Mouse (Mus musculus): ENCODE results near the gene Gm19935.

Gene Gm19935

GRCm38 (mm10) chr8:90817293-90817692 is at the start of gene Gm19935:
TSS of gene Gm19935 (minus strand) at chr8:90817393.
- no peak for DNase-seq

DNA sequence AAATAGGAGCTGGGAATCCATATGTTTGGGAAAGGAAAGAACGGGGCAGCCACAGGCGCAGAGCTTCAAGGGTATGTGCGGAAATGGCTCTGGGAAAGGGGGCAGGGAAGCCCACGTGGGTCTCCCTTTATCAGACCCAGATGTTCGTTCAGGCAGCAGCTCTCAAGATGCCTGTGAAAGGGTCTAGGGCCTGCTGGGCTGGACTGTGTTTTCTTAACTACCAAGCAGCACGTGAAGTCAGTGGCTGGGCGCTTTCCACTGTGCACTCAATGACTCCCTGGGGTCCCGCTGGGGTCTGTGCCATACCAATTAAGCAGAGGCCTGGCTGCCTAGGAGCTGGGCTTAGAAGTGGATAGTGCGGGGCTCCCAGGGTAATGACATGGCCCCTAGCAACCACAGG is 44.8 kb upstream of the Gm19935 start:
- DNase-seq = no peak

GRCm38 (mm10) chr8:90861266-90861944 is 44.2 kb upstream of the Gm19935 start:
- peak; percentile 56 for DNase-seq

- no peak for DNase-seq
Measured at GRCm38 (mm10) chr8:90858071-90858470, 40.9 kb upstream of the Gm19935 start.

- DNase-seq = no peak
Measured at GRCm38 (mm10) chr8:90856952-90857351, 39.8 kb upstream of the Gm19935 start.

DNA sequence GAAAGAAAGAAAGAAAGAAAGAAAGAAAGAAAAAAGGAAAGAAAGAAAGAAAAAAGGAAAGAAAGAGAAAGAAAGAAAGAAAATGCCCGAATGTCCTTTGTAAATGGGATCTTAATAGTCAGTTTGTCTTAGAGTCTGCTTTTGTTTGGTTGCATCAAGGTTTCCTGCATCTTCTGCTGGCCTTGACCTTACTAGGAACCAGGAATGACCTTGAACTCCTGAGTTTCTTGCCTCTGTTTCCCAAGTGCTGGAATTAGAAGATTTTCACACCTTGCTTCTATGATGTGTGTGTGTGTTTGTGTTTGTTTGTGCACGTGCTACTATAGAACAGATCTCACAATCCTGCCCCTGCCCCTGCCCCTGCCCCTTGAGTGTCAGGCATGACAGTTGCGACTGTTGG is 39.0 kb upstream of the Gm19935 start:
- no peak for DNase-seq

DNA sequence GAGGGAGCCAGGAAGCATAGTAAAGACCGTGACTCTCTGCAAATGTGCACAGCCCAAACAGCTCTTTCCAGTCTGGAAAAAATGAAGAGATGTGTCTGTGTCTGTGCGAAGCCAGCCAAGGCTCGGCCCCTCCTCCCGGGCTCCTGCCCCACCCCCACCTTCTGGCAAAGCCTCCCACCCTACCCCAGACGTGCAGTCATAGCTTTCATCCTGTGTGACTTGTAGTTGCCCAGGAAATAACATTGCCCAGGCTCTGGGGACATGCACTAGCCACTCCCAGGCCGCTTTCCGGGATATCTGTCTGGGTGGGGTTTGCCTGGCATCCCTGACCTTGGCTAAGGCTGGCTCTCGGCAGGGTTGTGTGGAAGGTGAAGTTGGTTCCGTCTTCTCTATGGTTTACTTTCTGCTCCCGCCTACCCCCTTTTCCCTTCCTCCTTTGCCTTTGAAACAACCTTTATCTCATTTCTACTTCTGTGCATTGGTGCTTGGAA is 37.5 kb upstream of the Gm19935 start:
- no peak for DNase-seq

DNA sequence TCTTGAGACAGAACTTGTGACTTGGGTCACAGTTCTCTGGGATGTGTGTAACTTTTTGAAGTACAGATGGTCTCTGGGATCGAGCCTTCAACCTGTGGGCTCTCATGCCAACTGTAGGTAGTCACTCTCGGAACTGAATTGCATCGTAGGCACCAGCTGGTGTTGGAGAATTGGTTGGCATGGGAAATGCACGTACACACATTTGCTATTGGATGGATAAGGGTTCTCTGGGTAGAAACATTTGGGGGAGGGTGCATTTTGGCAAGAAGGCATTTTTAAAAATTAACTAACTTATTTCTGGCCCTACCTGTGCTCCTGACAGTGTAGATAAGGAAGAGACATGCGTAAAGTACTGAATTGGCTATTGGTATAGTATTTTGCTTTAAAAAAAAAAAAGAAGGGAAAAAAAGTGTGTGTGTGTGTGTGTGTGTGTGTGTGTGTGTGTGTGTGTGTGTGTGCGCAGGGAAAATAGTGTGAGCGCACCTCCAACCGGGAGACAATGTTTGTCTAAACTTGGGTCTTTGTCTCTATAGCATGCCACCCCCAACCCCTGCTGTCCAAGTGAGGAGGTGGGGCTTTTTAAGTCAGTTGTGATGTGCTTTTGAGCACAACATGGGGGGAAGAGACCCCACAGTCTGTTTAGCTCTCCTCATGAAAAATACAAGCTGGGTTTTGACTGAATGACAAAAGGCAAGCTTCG is 36.9 kb upstream of the Gm19935 start:
- DNase-seq = no peak

DNA sequence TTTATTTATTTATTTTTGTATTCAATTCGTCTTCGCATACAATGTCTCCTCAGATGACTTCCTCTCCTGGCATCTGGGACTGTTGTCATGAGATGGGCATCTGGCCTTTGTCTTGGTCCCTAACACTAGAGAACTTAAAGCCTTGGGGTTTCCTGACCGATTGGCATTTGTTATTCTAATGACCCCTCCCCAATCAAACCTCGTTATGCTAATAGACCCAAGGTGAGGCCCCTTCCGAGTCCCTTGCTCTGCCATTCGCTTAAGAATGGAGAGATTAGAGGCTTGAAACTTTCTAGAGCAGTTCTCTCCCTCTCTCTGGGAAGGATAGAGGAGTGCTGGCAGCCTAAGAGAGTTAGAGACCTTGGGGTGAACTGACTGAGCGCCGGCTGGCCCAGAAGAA is 34.4 kb upstream of the Gm19935 start:
- no peak for DNase-seq

DNA sequence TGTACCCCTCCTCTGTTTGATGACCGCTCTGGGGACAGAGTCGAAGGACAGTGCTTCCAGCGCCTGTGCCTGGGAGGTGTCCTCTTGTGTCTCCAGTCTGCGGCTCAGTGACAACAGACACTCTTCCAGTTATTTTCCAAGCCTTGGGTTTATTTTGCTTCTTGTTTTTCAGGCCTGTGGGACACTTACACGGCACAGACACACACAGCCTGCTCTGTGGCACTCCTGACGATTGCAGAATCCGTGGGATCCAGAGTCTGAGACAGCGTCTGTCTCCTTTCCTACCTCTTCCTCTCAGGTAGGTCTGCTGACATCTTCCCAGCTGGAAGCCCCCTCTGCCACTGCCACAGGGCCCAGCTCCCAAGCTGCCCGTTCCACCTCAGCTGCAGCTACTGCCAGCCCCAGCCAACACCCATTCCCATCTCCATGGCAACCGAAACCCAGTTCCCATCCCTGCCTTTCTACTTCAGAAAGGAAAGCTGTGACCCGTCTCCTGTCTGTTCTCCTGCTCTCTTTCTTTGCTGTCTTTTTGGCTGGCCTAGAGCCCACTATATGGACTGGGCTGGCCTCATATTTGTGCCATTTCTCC is 32.4 kb upstream of the Gm19935 start:
- DNase-seq = no peak

GRCm38 (mm10) chr8:90847980-90848379 is 30.8 kb upstream of the Gm19935 start:
- DNase-seq = no peak

- no peak for DNase-seq
Measured at GRCm38 (mm10) chr8:90844179-90844967, 27.2 kb upstream of the Gm19935 start.

DNA sequence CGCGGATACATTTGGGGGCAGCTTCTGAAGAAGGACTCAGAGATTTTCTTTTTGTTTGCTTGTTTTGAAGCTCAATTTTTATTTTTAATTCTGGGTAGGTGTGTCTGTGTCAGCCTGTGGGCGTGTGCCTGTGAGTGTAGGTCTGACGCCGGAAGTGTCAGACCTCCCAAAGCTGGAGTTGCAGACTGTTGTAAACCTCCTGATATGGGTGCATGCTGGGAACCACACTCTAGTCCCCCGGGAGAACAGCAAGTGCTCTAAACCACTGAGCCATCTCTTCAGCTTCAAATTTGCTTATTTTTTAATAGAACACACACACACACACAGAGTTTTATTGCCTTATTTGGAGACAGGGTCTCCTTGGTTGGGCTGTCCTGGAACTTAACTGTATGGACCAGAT is 25.9 kb upstream of the Gm19935 start:
- no peak for DNase-seq

- DNase-seq = no peak
Measured at GRCm38 (mm10) chr8:90841321-90841720, 24.1 kb upstream of the Gm19935 start.

DNA sequence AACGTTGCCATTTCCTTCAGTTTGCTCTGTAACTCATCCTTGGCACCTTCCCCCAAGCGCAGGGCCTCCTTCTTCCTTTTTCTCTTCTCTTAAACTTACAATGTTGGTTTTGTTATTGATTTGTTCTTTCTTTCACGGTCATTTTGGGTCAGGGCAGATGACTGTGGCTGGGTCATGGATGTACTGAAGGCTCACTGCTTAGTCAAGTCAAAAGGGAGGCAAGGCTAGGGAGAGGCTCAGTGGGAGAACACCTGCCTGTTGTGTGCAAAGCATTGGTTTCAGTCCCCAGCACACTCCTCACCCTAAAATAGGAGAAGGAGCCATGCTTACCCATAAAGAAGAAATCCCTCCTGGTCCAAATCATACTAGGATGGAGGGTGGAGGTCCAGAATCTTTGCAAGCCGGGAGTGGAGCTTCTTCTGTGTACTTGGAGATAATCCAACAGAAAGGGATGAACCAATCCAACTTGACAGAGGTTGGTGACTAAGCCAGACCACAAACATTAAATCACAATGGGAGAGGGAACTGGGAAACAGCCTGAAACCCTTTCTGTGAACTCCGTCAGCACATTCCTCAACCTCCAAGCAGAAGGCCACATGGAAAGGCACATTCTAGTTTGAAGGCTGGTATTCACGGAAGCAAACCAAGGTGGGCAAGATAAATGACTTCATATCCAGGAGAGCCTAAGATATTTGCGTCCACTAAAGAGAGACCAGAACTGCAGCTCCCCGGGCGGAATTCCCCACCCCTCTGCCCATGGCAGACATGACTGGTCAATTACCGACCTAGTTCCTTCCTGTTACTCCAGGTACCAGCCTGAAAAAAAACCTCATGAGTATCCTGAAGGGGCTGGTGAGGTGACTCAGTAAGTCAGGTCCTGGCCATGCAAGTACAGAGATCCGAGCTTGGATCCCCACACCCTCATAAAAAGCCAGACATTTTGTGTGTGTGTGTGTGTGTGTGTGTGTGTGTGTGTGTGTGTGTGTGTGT is 22.8 kb upstream of the Gm19935 start:
- DNase-seq = no peak

- DNase-seq = no peak
Measured at GRCm38 (mm10) chr8:90837440-90837839, 20.2 kb upstream of the Gm19935 start.

GRCm38 (mm10) chr8:90834321-90834672 is 17.1 kb upstream of the Gm19935 start:
- no peak for DNase-seq

GRCm38 (mm10) chr8:90833628-90834320 is 16.6 kb upstream of the Gm19935 start:
- DNase-seq = no peak

DNA sequence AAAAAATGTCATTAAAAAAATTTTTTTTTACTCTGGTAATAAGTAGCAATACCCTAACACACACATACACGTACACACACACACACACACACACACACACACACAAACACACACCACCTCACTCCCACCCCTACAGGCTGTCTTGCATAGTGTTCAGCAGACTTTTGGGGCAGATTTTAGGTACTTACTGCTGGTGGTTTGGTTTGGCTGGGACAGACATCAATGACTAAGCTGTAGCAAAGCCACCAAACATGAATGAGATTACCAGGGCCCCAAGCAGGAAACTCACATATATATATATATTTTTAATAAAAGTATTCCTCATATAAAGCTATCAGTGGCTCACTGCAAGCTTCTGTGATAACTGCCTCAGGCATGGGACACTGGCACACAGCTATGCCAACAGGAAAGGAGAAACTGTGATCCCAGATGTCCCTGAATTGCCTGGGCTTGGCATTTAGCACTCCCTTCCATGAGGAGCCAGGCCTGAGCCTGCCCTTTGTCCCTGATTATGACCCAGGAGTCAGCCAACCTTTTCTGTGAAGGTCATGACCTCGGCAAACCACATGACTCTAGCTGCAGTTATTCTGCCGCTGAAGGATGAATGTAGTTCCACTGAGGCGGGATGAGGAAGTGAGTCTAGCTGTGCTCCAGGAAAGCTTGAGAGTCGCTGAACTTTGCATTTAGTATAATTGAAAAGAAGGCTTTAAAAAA is 15.5 kb upstream of the Gm19935 start:
- DNase-seq = no peak

DNA sequence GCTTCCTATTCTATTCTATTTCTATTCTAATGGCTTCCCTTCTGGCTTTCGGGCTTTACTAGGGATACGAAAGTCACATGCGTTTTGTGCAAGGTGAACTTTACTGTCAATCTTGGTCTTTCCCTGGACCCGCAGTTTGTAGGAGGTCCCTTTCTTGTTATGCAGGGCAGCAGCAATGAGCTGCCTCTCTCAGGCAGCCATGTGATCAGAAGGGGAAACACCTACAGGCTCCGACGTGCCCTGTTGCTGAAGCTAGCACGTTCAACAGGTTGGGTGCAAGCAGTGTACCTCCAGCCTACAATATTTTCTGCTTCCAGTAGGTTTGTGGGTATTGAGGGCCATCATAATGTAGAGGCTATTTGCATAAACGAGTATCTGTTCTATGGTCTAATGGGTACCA is 13.8 kb upstream of the Gm19935 start:
- no peak for DNase-seq

GRCm38 (mm10) chr8:90829825-90830224 is 12.6 kb upstream of the Gm19935 start:
- no peak for DNase-seq
